Mouse (Mus musculus) heart, adult 2 months (tissue): ENCODE data around the gene Krtap24-1.

ENCODE experiments used
- CTCF ChIP-seq: fragments of 200-600 bp; IDR thresholded peaks from 2 replicates; pipeline ENCODE4 v1.8.1; 2022; ENCODE audit warnings: antibody characterized with exemption, mild to moderate bottlenecking, moderate library complexity
- EP300 ChIP-seq: fragments of 200-500 bp; IDR thresholded peaks from 2 replicates; pipeline ENCODE4 v1.6.1; 2011; ENCODE audit warnings: low read depth, low read length, control low read depth; ENCODE audit not compliant: insufficient read depth
- POLR2A ChIP-seq: fragments of 200-500 bp; IDR thresholded peaks from 2 replicates; pipeline ENCODE4 v1.6.1; 2011; ENCODE audit warnings: mild to moderate bottlenecking, low read depth, low read length, control low read depth; ENCODE audit not compliant: insufficient read depth

GRCm38 (mm10) chr16:88569732-88570131, 42.3 kb downstream of the Krtap24-1 start:
- TF ChIP-seq POLR2A (no peak), CTCF (no peak), EP300 (no peak)
